Mouse (Mus musculus) kidney, postnatal 25 days (tissue): ENCODE data around the gene Tcp1.
"Not testable (repeated sequence)": the region's sequence is repeated elsewhere in the genome, so short reads cannot be mapped to it uniquely, and the experiment has no call there.

Experiments
- DNase-seq, 2 experiments: peaks; one replicate each; pipeline ENCODE4 v3.0.0; 2021; ENCODE audit warnings: mixed read lengths in 2 of 2

Tcp1 gene

GRCm38 (mm10) chr17:12915488-12915880, at the start of gene Tcp1:
Gene Tcp1, plus strand, starts transcription at chr17:12915701.
- DNase-seq: peak in 1 of 2 experiments; percentile 63

- no peak for DNase-seq
Observed at GRCm38 (mm10) chr17:12866853-12867252, 48.6 kb upstream of the Tcp1 start.

- no peak for DNase-seq
Observed at GRCm38 (mm10) chr17:12868043-12868442, 47.5 kb upstream of the Tcp1 start, which contains the start of gene Mas1. Gene Mas1, minus strand, starts transcription at chr17:12868143.

- DNase-seq: no peak
Observed at GRCm38 (mm10) chr17:12868640-12869039, 46.9 kb upstream of the Tcp1 start.

DNA sequence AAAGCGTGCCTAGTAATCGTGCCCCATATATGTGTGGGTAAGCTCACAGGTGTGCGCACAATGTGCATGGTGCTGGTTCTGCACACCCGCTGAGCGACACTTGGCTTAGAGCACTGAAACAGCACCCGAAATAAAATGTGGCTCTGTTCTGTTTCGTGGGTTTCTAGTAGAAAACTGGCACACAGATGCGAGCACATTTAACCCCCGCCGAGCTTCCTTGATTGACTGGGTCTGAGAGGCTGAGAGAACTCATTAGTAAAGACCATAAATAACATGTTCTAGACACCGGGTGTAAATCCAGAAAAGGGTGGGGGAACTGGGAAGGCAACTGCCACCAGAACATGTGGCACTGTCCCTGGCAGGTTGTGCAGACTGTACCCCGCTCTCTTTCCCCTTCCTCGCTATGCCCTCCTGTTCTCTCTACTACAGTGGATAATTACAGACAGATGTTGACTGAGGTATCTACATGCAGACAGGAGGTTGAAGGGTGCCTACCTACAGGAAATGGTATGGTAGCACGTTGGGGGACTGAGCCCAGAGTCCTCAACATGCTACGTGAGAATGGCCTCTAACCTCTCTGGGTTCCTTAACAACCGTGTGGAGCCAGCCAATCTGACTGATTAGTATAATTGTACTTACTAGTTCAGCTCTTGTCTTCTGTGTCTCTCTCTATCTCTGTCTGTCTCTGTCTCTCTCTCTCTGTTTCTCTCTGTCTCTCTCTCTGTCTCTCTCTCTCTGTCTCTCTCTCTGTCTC, 43.0 kb upstream of the Tcp1 start:
- DNase-seq: no peak

DNA sequence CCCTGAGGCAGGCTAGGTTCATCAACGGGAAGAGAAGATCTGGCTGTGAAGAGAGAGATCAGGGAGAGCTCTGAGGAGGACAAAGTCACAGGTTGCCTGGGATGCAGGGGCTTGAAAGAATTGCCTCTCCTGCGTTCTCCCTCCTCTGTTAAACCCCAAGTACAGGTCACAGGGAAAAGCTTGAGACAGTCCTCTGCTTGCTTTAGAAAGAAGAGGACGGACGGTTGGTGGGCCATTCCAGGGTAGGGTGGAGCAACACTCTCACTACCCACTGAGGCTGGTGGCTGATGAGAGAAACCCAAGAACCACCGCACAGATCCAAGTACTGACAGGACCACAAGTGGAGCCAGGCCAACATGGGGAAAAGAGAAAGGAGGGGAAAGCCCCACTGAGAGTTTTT, 39.8 kb upstream of the Tcp1 start, which contains the start of gene Mrgprh:
Gene Mrgprh (plus strand): TSS at position 301 of the 400 bp plus-strand sequence.
- DNase-seq: no peak

DNA sequence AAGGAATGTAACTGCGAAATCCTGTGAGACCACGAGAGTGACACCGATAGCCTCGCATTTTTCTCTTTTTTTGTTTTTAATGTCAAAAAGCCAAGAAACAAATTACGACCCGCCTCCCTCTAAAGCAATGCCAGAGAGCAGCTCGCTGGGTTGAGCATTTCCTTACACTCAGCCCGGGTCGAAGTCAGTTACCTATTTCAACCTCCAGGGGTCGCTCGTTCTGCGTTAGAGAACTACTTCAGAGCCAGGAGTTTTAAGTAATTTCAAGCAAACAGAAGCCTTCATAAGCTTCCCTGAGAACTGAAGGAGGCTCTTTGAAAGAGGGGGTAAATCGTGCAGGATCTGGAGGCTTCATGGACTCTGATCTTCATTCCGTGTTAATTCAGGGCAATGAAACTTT, 35.3 kb upstream of the Tcp1 start:
- DNase-seq: peak; percentile 85 to 92

GRCm38 (mm10) chr17:12881216-12881615, 34.3 kb upstream of the Tcp1 start:
- no peak for DNase-seq

DNA sequence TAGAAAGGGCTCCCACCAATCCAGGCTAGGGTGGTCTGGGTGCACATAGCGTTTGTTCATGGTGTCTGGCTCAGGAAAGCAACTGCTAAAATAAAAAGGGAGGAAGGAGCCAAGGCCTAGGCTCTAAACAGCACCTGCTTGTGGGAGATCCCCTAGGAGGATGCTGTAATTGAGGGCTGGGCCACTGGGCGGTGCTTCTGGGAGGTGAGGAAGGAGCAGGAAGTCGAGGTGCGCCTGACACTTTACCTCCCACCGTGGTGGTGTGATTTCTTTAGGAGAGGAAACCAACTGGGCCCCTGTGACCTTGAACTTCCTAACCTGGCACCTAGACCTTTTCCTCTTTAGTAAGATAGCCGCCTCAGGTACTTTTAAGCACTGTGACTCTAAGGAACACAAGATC, 28.9 kb upstream of the Tcp1 start:
- no peak for DNase-seq

GRCm38 (mm10) chr17:12887021-12887775, 28.3 kb upstream of the Tcp1 start:
- peak in 1 of 2 experiments; percentile 14 for DNase-seq

- DNase-seq: no peak
Observed at GRCm38 (mm10) chr17:12891054-12891453, 24.4 kb upstream of the Tcp1 start.

DNA sequence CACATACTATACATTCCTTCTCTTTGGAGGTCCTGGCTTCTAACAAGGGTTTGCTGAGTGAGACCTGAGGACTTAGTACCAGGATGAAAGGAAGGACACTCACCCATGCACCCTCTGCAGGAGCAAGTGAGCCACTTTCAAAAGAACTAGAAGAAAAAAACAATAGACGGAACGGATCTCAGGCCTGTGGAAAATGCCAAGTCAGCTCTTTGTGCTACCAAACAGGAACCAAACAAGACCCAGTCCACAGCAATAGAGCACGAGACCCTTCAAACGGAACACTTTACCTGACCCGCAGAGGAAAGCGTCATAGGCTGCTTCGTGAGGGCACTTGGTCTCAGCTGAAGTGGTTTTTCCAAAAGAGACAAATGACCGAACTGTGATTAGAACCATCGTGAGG, 23.5 kb upstream of the Tcp1 start:
- DNase-seq: no peak

DNA sequence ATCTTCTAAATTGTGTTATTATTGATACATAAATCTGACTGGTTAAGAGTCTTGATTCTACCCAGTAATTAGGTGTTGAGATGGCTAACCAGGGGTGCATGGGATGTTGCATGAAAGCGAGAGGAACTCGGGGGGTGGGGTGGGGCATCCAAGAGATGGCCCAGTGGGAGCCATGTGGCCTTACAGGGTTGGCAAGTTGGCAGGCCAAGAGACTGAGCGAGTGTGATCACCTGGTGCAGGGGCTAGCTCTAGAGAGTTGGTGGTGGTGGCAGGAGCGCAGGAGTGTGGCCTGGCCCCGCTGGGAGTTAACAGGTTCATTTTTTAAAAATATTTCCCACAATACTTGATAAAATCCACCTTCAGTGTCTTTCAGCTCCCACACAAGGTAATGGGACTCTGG, 17.8 kb upstream of the Tcp1 start:
- DNase-seq: no peak

GRCm38 (mm10) chr17:12898607-12899006, 16.9 kb upstream of the Tcp1 start:
- DNase-seq: not testable (repeated sequence)

GRCm38 (mm10) chr17:12902291-12902690, 13.2 kb upstream of the Tcp1 start:
- no peak for DNase-seq

DNA sequence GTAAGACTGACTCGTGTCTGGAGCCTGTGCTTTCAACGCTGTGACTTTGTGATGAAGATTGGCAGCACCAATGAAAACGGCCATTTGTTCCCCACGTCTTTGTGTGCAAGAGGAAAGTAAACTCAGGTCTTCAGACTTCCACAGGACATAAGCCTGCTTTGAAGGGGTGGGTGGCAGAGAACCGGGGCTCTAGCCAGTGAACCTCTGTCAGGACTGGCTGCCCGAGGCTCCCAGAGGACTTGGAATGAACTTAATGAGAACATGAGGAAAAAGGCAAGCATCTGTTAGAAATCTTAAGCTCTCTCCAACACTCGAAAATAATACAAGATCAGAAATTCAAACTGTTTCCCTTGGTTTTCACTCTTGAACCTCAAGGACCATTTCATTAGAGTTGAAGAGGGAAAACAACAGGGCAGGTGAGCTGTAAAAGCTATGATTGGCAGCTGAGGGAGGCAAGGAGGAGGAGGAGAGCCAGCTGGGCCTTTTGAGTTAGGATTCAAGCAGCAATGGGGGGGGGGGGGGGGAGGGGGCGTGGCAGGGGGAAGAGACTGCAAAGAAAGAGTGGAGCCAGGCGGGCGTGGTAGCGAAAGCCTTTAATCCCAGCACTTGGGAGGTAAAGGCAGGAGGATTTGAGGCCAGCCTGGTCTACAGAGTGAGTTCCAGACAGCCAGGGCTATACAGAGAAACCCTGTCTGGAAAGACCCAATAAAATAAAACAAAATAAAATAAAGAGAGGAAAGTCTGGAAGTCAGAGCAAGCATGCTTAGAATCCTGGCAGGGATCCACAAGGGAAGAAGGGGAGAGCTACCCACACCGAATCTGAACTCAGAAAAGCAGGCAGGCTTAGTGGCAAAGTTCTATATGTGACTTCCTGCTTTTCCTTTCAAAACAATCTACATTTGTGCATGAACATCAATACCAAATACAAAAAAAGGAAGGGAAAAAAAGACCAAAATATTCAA, 11.8 kb upstream of the Tcp1 start:
- DNase-seq: no peak

- no peak for DNase-seq
Observed at GRCm38 (mm10) chr17:12904349-12904748, 11.2 kb upstream of the Tcp1 start.

GRCm38 (mm10) chr17:12905810-12906209, 9.7 kb upstream of the Tcp1 start:
- DNase-seq: peak in 1 of 2 experiments; percentile 3

DNA sequence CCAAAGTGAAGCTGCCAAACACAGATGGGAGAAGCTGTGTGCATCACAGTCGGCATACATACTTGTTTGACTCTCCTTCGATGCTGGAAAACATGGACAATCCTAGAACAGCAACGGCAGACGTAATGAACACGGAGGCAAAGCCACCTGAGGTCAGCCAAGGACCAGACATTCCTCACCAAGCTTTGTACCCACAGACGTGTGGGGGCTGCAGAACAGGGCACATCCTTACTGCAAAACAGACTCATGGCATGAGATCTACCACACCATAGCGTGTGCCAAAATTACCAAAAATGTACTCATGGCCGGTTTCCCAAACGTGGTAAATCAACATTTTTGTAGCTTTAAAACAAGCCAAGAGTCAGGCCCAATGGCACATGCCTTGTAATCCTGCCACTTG, 9.1 kb upstream of the Tcp1 start:
- DNase-seq: peak in 1 of 2 experiments; percentile 6

DNA sequence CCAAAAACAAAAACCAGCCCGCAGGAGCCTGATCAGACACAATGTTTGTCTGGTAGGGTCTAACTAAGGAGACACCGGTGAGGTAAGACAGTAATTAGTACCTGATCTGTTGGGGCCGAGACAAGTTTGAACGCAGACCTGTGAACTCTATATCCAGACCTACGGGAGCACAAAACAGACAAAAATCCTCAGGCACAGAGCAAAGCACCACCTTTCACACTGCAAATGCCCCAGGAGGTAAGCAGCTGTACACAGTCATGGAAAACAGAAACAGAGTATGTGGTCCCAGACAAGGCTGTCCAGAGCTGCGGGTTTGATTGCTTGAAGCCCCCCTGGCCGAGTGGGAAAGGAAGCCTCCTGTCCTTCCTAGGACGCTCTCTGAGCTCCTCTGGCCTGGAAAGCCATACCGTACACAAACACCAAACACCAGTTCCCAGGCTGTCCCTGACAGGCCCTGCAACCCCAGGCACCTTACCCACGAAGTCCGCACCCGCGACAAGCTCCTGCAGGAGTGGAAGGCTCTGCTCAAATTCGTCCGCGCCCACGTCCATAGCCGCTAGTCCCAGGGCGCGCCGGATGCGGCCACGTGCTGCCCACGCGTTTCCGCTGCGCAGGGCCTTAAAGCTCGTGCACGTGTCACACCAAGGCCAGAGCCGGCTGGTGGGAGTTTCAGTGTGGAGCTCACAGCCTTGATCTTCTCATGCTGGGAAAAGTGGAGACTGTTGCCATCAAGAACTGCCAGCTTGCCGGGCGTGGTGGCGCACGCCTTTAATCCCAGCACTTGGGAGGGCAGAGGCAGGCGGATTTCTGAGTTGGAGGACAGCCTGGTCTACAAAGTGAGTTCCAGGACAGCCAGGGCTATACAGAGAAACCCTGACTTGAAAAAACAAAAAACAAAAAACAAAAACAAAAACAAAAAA, 5.9 kb upstream of the Tcp1 start, which contains the start of gene Pnldc1:
Gene Pnldc1 (minus strand): TSS at position 870 of the 920 bp plus-strand sequence.
- DNase-seq: no peak

DNA sequence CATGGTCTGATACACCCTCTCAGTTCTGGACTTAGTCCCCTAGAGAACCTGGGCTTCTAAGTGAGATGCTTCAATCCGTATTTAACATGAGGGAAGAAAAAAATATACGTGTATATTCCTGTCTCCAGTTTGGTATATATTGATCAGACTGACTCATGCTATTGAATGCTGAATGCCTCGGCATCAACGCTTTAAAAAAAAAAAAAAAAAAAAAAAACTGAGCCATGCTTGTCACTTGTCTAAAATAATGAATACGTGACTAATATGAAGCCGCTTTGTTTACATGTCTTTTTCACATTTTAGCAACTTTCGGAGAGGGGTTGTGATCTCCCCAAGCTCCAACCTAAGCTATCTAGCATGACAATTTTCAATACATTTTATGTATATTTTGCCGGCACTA, 5.1 kb upstream of the Tcp1 start:
- no peak for DNase-seq
